Mouse (Mus musculus) liver, adult (tissue): ENCODE results near the gene Ralgapa2.

Source experiments
- GATA4 ChIP-seq: IDR thresholded peaks from 2 replicates; pipeline ENCODE4 v1.6.1; 2014; ENCODE audit warnings: mild to moderate bottlenecking, low read length; ENCODE audit not compliant: insufficient replicate concordance

Gene Ralgapa2

DNA sequence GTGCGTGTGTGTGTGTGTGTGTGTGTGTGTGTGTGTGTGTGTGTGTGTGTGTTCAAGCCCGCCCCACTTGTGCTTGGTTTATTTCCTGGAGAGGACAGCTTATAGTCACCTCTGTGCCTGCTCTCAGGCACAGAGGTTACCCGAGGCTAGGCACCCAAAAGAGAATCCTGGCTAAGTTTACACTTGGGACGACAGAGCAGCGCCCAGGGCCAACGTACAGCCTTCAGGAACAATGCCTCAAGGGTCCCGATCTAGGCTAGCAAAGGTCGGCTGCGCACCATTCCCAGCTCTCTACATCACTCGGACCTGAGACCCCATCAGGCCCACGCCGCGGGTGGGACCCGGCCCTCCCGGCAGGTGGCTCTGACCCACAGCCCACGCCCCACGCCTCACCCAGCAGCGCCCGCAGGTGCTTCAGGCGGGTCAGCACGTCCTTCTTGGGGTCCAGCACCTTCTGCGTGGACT is 711 bp downstream of the Ralgapa2 start:
- no peak for TF ChIP-seq GATA4

DNA sequence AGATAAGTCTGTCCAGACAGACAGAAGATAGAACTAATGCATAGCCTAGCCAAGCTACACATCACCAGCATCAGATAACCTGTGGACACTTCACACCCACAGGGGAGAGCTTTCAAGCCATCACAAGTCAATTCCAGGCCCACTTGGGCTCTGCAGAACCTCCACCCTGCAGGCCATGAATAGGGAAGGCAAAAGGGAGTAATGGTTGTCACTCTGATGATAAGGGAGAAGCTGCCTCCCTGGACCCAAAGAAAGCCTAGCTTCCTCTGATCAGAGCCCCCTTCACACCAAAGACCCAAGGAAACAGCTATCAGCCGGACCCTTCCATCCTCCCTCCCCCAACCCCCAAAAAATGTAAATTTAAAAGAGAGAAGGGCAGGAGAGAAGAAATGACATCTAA is 1.4 kb downstream of the Ralgapa2 start:
- TF ChIP-seq GATA4, result no peak

DNA sequence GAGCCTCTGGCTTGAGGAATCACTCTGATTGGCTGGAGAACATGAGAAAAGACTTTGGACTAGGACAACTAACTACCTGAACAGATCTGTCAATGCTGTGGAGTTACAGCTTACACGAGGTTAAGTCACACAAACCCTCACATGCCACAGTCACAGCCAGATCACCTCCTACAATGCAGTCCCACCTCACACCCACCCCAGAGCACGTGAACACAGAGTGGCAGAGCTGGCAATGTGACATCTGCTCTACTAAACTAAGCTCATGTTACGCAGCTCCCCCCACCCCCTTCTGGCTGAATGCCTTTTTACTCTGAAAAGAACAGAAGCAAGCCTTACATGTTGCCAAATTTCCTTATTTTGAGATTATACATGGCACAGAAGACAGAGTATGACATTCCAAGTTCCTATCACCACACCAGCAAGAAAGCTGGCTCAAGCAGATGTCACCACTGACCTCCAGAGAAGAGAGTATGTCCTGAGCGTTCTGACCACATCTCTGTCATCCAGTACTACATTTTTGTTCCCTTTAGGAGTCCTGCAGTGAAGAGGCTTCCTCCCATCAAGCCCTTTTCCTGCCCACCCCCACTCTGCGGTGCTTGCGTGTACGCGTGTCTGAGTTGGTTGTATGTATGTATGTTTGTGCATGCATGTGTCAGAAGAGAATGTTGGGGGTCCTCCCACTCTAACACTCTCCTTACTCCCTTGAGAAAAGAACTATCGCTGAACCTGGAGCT is 9.4 kb downstream of the Ralgapa2 start:
- peak; percentile 23; the same call in 1 of the 2 replicates for TF ChIP-seq GATA4

DNA sequence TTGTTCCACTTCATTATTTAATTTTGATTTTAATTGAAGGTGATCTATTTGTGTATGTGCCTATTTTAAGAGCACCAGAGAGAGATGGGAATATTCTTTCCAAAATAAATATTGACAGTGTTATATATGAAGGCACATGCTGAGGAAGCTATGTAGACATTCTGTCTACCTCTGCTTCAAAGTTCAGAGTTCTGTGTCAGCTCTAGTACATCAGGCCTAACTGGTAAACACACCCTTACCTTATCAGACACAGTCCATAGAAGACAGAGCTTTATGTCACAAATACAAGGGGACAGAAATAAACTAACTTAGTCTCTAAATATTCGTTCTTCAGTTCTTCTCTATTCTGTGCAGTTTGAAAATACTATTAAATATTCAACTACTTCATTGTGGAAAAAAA is 12.1 kb downstream of the Ralgapa2 start:
- TF ChIP-seq GATA4, result no peak

DNA sequence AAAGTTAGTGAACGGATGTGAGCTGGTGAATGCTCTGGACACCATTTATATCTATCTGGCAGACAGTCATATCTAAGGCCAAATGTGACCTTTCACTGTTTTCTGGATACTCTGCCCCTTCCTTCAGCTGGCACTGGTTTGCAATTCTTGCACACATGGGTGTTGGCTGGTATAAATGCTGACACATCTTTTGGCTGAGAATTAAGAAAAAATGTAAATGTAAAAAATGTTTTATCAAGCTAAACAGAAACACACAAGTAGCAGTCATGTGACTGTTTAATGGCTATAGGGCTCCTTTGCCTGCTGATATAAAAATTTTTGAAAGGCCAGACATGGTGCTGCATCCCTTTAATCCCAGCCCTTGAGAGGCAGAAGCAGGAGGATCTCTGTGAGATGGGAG is 13.0 kb downstream of the Ralgapa2 start:
- no peak for TF ChIP-seq GATA4

DNA sequence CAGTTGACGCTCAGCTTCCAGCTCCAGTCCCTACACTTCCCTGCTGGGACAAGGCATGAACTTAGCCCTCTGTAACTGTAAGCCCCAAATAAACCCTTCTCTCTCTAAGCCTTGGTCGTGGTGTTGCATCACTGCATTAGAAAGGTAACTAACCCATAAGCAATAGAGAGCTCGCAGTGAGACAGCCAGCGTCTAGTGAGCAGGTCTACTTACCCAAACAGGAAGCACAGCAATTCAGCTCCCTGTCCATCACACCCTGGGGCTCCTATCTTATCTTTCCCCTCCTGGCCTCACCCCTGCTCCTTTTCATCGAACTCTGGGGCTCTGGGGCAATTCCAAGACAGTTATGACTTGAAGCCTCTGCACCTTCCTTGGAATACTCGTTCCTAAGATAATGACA is 13.8 kb downstream of the Ralgapa2 start:
- peak; percentile 65; the same call in 1 of the 2 replicates for TF ChIP-seq GATA4

DNA sequence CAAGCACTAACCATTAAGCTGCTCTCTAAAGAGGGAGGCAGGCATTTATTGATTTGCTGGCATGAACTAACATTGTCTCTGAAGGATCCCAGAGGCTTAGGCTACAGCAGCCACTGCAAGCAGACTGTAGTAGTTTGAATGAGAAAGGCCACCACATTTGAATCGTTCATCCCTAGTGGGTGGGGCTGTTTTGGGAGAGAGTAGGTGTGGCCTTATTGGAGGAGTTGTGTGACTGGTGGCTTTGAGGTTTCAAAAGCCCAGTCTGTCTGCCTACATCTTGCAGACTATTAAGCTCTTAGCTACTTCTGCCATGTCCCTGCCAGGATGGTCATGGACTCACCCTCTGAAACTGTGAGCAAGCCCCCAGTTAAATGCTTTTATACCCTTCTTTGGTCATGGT is 15.1 kb downstream of the Ralgapa2 start:
- TF ChIP-seq GATA4, result no peak

DNA sequence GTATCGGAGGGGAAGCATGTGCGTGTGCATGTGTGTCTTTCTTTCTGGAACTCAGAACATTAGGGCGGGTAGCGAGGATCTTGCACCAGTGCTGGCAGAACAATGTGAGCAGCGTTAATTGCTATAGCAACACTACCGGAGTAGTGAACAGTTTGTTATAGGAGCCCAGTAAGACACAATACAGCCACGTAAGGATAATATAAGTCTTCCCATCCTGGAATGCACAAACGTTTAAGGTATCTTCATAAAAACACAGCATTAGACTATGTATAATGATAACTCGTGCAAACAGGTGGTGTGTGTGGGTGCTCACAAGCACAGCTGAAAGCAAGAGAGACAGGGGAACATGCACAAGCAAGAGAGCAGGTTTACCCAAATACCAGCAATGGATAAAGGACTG is 16.4 kb downstream of the Ralgapa2 start:
- TF ChIP-seq GATA4, result no peak

DNA sequence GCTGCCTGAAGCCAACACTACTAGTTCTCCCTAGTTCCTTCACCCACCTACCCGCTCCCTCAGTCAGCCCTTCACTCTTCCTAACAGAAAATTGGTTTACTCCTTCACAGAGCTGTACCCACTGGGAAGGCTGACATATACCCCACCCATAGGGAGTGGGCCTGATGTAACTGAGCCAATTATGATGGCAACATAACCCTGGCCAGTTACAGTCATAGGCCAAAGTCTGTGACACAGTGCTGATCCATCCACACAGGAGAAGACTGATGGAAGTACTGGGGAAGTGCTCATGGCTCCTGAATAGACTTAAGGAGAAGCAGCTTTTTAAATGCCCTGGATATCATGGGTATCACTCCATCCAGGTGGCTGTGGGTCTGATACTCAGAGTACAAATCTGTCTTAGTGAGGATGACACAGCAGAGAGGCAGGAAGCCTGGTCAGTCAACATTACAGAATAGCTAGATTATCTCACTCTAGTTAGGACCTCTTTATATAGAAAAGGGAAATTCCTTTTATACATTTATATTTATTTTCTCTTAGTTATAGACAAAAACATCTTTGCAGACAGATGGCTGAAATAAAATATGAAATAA is 18.7 kb downstream of the Ralgapa2 start:
- no peak for TF ChIP-seq GATA4

DNA sequence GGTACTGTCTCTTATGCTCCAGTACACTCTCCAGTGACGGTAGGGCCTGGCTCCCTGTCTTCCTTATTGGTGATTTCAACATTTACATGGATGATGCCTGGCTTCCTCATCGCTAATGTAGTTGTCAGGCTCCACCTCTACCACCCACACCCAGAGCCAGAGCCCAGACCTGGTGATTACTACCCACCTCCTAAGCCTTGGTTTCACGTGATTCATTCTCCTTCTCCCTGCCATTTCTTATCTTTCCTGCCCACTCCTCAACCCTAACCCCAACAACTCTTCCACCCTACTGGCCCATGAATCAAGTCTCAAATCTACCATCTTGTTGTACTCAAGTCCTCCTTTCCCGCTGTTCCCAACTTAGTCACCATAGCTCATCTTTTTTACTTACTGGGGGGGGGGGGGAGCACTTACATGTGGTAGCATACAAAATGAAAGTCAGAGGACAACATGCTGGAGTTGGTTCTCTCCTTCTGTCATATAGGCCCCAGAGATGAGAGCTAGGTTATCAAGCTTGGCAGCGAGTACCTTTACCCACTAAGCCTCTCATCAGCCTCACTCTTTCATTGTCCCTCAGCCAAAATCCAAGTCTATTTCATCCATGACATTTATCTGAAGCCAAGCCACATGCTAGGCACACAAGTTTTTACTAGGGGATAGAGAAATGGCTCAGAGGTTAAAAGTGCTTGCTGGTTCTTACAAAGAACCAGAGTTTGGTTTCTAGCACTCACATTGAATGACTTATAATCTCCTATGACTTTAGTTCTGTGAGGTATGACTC is 20.1 kb downstream of the Ralgapa2 start:
- TF ChIP-seq GATA4, result no peak

DNA sequence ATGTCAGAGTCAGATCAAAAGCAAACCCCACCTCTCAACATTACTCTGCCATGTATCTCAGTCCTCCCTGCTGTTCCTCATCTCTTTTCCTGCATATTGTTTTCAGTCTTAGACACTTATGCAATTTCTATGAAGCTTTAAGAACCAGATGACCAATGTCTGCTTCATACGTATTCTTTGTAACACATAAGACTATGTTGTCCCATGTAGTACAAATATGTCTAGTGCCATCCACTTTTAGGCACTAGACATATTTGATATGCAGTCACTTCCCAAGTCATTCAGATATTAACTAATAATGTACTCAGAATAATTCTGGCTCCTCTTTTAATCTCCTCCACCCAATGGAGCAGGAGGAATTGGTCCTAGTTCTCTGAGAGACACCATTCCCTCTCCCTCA is 21.2 kb downstream of the Ralgapa2 start:
- TF ChIP-seq GATA4, result no peak

DNA sequence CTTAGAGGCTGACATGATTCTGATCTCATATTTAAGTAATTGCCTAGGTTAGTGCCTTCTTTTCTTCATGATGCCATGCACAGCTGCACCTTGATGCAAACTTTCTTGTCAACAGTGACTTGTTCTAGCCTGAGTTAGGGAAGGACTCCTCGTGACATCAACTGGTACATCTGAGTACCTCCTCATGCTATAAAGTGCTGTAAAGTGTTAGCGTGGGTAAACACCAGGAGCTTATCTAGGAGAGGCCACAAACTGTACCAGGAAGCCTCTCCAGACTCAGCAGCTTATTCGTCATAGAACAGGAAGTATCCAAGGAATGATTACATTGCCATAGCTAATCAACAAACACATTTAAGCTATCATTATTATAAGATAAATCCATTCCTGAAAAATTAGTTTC is 23.9 kb downstream of the Ralgapa2 start:
- TF ChIP-seq GATA4, result no peak

DNA sequence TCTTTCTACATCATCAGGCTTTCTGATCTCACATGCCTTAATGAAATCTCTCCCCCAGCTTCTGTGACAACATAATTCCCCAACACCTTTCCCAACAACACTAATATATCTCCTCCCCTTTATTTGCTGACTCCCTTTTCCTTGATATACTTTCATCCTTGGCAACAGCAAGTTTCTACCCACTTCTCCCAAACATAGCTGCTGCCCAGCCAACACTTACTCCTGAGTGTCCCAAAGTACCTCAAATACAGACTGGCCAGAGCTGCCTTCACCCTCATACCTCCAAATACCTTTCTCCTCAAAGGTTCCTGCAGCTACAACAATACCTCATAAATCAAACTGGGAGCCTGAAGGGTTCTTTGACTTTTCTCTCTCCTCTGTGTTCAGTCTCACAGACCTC is 29.3 kb downstream of the Ralgapa2 start:
- TF ChIP-seq GATA4, result no peak

DNA sequence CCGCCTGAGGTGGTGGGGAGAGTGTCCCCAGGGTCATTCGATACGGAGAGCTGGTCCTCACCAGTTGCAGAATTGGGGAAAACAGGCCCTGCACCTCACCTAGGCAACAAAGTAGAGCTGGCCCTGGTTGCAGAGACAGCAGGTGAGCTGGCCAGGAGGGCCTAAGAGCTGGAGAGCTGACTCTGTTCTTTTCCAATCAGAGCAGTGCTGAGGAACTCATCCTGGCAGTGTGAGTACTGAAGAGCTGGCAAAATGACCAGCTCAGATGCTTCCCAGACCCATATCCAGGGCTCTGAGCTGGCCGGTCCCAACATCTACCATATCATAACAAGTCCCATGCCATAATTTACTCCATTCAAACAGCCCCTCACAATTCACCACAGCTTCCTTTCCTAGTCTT is 34.7 kb downstream of the Ralgapa2 start:
- no peak for TF ChIP-seq GATA4

DNA sequence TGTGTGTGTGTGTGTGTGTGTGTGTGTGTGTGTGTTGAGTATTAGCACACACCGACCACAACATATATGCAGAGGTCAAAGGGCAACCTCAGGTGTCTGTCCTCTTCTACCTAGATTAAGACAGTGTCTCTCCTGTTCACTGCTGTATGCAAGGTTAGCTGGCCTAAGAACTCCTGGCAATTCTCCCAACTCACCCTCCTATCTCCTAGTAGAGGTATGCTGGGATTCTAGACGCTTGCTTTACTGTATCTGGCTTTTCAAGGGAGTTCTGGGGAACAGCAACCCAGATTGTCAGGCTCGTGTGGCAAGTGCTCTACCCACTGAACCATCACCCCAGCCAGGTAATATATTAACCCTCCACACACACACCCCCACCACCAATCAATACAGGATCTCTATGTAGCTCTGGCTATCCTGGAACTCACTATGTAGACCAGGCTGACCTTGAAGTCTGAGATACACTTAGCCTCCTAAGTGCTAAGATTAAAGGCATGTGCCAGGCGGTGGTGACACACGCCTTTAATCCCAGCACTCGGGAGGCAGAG is 35.6 kb downstream of the Ralgapa2 start:
- TF ChIP-seq GATA4, result no peak

DNA sequence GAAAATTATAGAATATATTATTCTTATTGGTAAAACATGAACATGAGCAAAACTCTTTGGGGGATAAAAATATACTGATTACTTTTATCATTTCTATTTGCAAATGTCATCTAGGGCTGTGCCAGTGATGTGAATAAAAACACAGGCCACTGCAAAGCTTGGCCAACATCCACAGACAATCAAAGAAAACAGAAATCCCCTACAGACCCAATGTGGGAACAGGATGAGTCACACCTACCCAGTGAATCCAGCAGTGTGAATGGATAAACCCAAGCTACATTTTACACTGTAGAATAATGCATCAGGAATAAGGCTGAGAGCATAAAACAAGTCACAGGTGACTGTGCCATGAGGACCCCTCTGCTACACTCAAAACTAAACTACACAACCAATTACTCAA is 36.1 kb downstream of the Ralgapa2 start:
- TF ChIP-seq GATA4, result no peak
